Mouse (Mus musculus) thymus, postnatal 0 days (tissue): Measurements from ENCODE around the gene Pdcd11. TPM values are rescaled to one million over a fixed set of nuclear protein-coding genes. Genes with fewer than 3 reads are reported as not detected.

Experiments
- DNase-seq: peaks from one replicate; pipeline ENCODE4 v3.0.0-alpha.2; 2015; ENCODE audit warnings: low spot score
- polyA plus RNA-seq: library from polyadenylated mRNA; unstranded; fragments of >200 nt; fragmentation: Nextera tagmentation; extraction: Ambion mirVana; gene quantifications from 2 replicates; pipeline ENCODE4 v1.2.1, GENCODE M21; 2015

Pdcd11 gene
- polyA plus RNA-seq, 1 experiment from 2014 or later: 9.1 TPM

- DNase-seq: no peak
These were observed 77.1 kb downstream of the Pdcd11 start for GRCm38 (mm10) chr19:47167617-47168214.

- peak; percentile 74 for DNase-seq
These were observed 77.7 kb downstream of the Pdcd11 start for GRCm38 (mm10) chr19:47168223-47168622.

DNA sequence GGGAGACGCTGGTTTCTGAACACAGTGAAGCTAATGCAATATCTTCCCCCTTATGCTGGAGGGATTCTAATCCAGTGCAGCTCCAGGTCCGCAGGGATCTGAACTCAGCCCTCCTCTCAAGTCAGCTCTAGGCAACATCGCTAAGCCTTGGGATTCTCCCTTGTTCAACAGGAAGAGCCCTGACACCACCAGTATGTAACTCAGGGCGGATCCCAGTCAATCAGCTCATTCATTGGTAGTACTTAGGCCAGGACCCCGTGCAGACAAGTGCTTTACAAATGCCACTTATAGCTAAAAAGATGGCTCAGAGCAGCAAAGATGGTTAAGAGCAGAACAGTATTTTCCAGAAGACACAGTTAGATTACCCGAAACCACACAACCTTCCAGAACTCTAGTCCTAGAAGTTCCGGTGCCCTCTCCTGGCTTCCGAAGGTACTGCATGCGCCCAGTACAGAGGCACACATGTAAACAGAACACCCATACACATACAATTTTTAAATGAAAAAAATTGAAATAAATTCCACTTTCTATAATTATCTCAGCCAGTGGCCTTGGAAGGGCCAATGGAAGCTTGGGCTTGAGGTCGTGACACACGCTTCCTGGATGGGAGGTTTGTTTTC lies 78.3 kb downstream of the Pdcd11 start:
- peak; percentile 81 for DNase-seq

DNA sequence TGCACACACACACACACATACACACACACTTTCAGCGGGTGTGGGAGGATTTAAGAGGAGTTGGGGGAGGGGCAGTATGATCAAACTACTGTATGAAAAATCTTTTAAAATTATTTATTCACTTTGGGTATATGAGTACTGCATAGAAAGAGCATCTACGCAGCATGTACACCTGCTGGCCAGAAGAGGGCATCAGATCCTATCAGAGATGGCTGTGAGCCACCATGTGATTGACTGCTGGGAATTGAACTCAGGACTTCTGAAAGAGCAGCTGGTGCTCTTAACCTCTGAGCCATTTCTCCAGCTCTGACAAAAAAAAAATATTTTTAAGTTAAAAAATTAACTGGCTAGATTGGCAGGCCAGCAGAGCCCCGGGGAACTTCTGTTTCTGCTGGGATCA lies 83.9 kb downstream of the Pdcd11 start:
- DNase-seq: peak; percentile 32

DNA sequence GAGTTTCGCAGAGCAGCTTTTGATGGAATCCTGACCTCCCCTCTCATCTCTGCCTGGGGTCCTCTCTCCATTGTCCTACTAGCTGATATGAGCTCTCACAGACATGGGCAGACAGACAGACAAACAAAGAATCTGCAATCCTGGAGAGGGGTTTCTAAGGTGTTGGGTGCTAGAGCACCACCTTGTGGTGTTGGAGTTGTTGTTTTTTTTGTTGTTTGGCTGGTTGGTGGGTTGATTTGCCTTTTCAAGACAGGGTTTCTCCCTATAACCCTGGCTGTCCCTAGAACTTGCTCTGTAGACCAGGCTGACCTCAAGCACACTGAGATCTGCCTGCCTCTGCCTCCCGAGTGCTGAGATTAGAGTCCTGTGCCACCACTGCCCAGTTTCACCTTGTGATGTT lies 84.9 kb downstream of the Pdcd11 start:
- DNase-seq: peak; percentile 20

DNA sequence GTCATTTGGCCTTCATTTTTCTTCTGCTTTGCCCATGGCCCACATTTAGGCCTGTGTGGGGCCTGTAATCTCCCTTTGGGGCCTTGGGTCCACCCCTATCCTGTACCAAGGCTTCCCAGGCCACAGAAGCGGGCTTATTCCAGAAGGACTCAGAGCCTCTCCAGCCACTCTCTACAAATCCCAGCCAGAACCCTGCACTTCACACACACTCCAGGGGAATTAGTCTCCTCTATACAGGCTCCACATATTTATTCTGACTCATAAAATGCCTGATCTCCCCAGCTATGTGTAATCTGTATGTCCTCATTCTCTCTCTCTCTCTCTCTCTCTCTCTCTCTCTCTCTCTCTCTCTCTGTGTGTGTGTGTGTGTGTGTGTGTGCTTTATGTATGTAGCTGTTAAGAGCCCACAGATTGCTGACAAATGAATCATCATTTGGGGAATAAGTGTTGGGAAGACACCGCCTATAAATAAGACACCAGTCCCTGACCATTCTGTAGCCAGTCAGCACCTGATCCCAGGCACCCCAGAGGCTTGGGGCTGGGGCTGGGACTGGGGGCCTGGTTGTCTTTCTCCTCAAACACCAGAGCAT lies 86.4 kb downstream of the Pdcd11 start:
- DNase-seq: no peak

- peak; percentile 22 for DNase-seq
These were observed 87.4 kb downstream of the Pdcd11 start for GRCm38 (mm10) chr19:47178001-47178400.

- peak; percentile 46 for DNase-seq
These were observed 88.1 kb downstream of the Pdcd11 start, which contains the start of gene Neurl1a for GRCm38 (mm10) chr19:47178431-47179271. TSS of gene Neurl1a (plus strand) at chr19:47178820.

- DNase-seq: no peak
These were observed 88.8 kb downstream of the Pdcd11 start for GRCm38 (mm10) chr19:47179272-47179809.

GRCm38 (mm10) chr19:47180011-47180410 lies 89.4 kb downstream of the Pdcd11 start:
- no peak for DNase-seq

Other genes starting within 250 kb of the Pdcd11 start
- 0.37 and 0.39 TPM in 2 replicates for gene Ina, start 76.1 kb upstream of the Pdcd11 start, polyA plus RNA-seq
- gene Nt5c2, start 75.6 kb upstream of the Pdcd11 start, polyA plus RNA-seq: 104 and 120 TPM in 2 replicates
- 14.1 and 16.8 TPM in 2 replicates for gene Pcgf6, start 39.9 kb upstream of the Pdcd11 start, polyA plus RNA-seq
- 5.4 and 6.0 TPM in 2 replicates for gene Taf5, start 23.0 kb upstream of the Pdcd11 start, polyA plus RNA-seq
- 1,758 and 1,903 TPM in 2 replicates for gene Usmg5, start 121 bp upstream of the Pdcd11 start, polyA plus RNA-seq
- 7.6 and 7.7 TPM in 2 replicates for gene Calhm2, start 47.5 kb downstream of the Pdcd11 start, polyA plus RNA-seq
- not detected in 2 replicates for gene Calhm1, start 53.5 kb downstream of the Pdcd11 start, polyA plus RNA-seq
- 0.13 and 0.28 TPM in 2 replicates for gene Calhm3, start 67.0 kb downstream of the Pdcd11 start, polyA plus RNA-seq
- gene Neurl1a, start 88.1 kb downstream of the Pdcd11 start, polyA plus RNA-seq: 0.70 and 0.91 TPM in 2 replicates